Mouse (Mus musculus) hindbrain, embryonic 10.5 days (tissue): ENCODE results near the gene Trpv6. TPM values are rescaled to one million over a fixed set of nuclear protein-coding genes. Genes with fewer than 3 reads are reported as not detected.

Source experiments
- DNase-seq: peaks from one replicate; pipeline ENCODE4 v3.0.0-alpha.2; 2017; ENCODE audit warnings: low spot score
- H3K27ac ChIP-seq: fragments of 300-500 bp; sonication (generic); 2 replicates; pipeline ENCODE4 v1.5.1; 2016; ENCODE audit warnings: mild to moderate bottlenecking, moderate library complexity
- H3K27me3 ChIP-seq: fragments of 300-500 bp; sonication (generic); 2 replicates; pipeline ENCODE4 v1.6.1; 2016; ENCODE audit warnings: mild to moderate bottlenecking; ENCODE audit not compliant: poor library complexity, insufficient read depth, severe bottlenecking
- H3K36me3 ChIP-seq: fragments of 300-500 bp; sonication (generic); 2 replicates; pipeline ENCODE4 v1.6.1; 2016; ENCODE audit warnings: mild to moderate bottlenecking, moderate library complexity
- H3K4me1 ChIP-seq: fragments of 300-500 bp; sonication (generic); replicated peaks from 2 replicates; pipeline ENCODE4 v1.6.1; 2016; ENCODE audit warnings: mild to moderate bottlenecking
- H3K4me3 ChIP-seq: fragments of 300-500 bp; sonication (generic); 2 replicates; pipeline ENCODE4 v1.5.1; 2016; ENCODE audit warnings: mild to moderate bottlenecking, moderate library complexity
- H3K9me3 ChIP-seq: fragments of 300-500 bp; sonication (generic); 2 replicates; pipeline ENCODE4 v1.6.1; 2016; ENCODE audit warnings: mild to moderate bottlenecking, moderate library complexity
- WGBS: fragments of 180-500 bp; shearing (Covaris S2); methylation state at CpG from one replicate; pipeline ENCODE4 v1.1.7; 2016; 5-methylcytosine and 5-hydroxymethylcytosine counted together
- polyA plus RNA-seq: library from polyadenylated mRNA; unstranded; fragments of >200 nt; fragmentation: Nextera tagmentation; extraction: Ambion mirVana; gene quantifications from 2 replicates; pipeline ENCODE4 v1.2.1, GENCODE M21; 2016

The Trpv6 gene
- polyA plus RNA-seq, 1 experiment from 2014 or later, result 0.25 TPM

DNA sequence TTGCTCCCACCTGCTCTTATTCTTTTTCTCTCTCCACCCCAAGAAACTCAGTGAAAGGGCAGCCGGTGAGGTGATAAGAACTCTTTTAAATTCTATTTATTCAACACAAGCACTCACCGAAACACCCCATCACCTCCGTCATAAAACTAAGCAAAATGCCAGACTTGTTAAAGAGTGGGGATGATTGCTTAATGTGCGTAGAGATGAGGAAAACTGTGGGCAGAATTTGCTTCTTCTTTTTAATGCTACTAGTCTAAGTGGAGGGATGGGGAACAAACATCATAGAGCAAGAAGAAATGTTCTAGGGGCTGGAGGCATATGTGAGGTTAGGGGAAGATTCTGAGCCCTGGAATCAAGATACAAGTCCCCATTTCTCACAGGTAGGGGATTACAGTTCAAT lies 6.6 kb upstream of the Trpv6 start:
- 85% methylated on average over 4 of the region's 4 CpGs for whole genome bisulfite sequencing
- no peak overlapping the region for H3K4me3 ChIP-seq
- H3K9me3 ChIP-seq, result no peaks in the 10 kb centered on the region
- no peaks in the 10 kb centered on the region for H3K27me3 ChIP-seq
- H3K4me1 ChIP-seq, result no peaks in the 10 kb centered on the region
- no peak overlapping the region for H3K27ac ChIP-seq
- no peak for DNase-seq
- no peaks in the 10 kb centered on the region for H3K36me3 ChIP-seq

DNA sequence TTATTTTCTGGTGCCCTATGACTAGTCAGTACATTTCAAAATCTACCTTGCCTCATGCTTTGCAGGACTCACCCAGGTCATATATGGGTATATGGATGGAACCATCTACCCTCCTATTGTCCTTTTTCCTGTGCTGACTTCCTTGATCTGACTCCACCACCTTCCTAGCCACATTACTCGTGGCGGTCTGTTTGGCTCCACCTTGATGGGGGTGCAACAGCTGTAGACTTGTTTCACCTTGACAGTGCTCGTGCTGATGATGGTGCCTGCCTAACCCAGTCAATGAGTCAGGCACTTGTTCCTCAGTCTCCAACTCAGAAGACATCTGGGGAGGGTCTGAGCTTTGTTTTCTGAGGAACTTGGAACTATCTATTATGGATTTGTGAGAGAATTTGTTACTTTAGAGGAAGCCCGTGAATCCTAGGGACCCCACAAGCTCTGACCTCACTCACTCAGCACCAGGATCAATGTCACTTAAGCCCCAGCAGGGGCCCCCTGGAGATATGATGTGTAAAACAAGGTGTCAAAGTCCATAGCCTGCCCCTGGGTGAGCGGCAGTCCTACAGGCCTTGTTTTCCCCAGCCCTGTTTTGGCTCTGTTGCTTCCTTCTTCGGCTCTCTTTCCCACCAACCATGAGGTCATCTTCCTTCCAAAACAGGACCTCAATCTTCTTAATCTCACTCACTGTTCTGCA lies 5.1 kb upstream of the Trpv6 start:
- 78% methylated on average over 6 of the region's 6 CpGs for WGBS
- no peaks in the 10 kb centered on the region for H3K27me3 ChIP-seq
- no peaks in the 10 kb centered on the region for H3K4me1 ChIP-seq
- H3K9me3 ChIP-seq, result no peaks in the 10 kb centered on the region
- DNase-seq, result no peak
- no peaks in the 10 kb centered on the region for H3K36me3 ChIP-seq
- H3K27ac ChIP-seq, result no peak overlapping the region
- H3K4me3 ChIP-seq, result no peak overlapping the region

DNA sequence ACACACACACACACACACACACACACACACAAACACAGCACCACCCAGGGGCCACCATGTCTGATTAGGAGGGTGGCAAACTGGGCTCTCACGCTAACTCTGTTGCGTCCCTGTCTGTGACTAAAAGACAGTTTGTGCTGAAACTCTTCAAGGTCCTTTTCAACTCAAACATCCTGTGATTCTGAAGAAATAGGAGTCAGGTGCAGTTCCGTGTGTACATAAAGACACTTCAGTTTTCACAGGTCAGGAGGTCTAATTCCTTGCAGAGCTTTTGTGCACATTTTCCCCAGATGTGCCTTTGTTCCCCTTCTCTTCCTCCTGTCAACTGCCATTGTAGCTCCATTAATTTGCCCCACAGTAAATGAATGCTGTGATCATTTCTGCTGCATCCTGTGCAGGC lies 4.2 kb upstream of the Trpv6 start:
- Histone ChIP-seq H3K4me1 (0 out of 2 replicates have a peak, but pooled peaks cover 4% of the 10 kb centered on the region), H3K9me3 (no peaks in the 10 kb centered on the region), H3K4me3 (no peak overlapping the region), H3K27me3 (no peaks in the 10 kb centered on the region), H3K36me3 (no peaks in the 10 kb centered on the region), H3K27ac (no peak overlapping the region)
- DNase-seq, result no peak
- WGBS, result 69% methylated on average over 3 of the region's 3 CpGs

DNA sequence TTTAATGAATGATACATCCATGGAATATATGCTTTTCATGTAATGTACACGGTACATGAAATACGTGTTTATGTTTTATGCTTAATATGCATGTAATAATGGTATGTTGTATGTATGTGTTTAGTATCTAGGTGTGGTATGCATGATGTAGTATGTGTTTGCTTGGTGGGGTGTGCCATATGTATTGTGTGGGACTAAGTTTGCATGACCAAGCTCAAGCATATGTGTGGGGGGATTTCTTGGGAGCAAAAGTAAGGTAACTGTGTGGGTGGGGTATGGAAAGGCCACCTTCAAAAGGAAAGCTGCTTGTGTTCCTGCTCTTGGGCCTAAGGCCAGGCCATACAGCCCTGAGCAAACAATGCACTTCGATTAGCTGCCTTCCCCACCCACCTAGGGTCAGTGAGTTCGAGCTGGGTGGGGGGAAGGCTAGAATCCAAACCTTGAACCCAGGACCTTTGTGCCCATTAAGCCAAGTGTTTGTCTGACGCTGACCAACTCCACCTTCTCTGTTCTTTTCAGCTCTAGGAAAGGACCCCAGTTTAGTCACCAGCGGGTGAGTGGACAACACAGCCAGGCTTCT lies 1.8 kb upstream of the Trpv6 start:
- no peaks in the 10 kb centered on the region for H3K36me3 ChIP-seq
- H3K4me1 ChIP-seq, result 0 out of 2 replicates have a peak, but pooled peaks cover 8% of the 10 kb centered on the region
- no peak overlapping the region for H3K4me3 ChIP-seq
- no peaks in the 10 kb centered on the region for H3K9me3 ChIP-seq
- no peaks in the 10 kb centered on the region for H3K27me3 ChIP-seq
- no peak for DNase-seq
- H3K27ac ChIP-seq, result no peak overlapping the region
- 83% methylated on average over 6 of the region's 6 CpGs for WGBS

DNA sequence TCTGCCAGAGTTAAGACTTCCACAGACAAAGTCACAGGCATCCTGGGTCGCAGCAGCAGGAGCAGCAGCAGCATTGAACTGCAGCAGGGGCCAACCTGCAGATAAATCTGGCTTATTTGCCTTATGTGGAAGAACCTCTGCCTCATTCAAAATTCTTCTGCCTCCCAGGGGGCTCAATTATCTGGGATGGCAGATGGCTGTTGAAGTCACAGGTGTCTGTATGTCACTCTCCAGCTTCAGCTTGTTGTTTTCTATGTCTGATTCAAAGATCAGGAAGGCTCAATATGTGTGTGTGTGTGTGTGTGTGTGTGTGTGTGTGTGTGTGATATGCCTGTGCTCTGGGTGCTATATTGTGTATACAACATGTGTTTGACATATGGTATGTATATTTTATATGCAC lies 1.2 kb upstream of the Trpv6 start:
- Histone ChIP-seq H3K27ac (no peak overlapping the region), H3K4me3 (no peak overlapping the region), H3K36me3 (no peaks in the 10 kb centered on the region), H3K9me3 (no peaks in the 10 kb centered on the region), H3K4me1 (0 out of 2 replicates have a peak, but pooled peaks cover 8% of the 10 kb centered on the region), H3K27me3 (no peaks in the 10 kb centered on the region)
- DNase-seq, result no peak
- WGBS, result 25% methylated on average over 1 of the region's 1 CpGs

DNA sequence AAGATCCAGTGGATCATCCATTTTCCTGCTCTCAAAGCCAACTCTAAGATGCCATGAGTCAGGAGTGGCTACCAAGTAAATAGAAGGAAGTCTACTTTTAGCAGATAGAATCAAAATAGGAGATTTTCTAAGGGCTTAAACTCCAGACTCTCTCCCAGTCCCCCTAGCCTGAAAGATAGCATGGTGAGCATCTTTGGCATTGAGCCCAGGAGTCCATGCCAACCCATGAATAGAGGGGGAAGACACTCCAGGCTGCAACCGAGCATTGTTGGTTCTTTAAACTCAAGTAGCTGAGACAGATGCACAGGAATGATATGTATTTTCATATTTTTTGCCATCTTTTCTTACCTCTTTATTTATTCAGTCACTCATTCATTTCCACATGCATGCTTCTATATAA lies 994 bp downstream of the Trpv6 start:
- H3K4me1 ChIP-seq, result 0 out of 2 replicates have a peak, but pooled peaks cover 8% of the 10 kb centered on the region
- H3K27me3 ChIP-seq, result no peaks in the 10 kb centered on the region
- no peaks in the 10 kb centered on the region for H3K36me3 ChIP-seq
- DNase-seq, result no peak
- no peak overlapping the region for H3K4me3 ChIP-seq
- 61% methylated on average over 1 of the region's 1 CpGs for WGBS
- H3K27ac ChIP-seq, result no peak overlapping the region
- H3K9me3 ChIP-seq, result no peaks in the 10 kb centered on the region

DNA sequence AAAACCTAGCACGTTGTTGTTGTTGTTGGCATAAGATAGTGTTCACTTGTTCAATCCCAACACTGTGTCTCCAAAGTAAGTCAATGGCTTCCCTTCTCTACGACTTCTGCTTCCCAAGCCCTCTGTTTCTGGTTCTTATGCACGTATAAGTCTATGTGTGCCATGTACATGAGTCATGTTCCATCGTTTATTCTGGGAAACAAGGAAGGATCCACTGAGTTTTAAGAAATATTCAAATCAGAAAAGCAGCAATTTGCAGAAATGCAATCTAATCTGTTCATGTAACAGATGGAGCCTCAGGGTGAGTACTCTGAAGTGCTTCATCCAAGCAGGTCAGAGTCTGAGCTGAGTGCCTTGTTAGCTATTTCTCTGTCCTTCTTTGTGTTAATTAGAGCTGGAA lies 4.7 kb downstream of the Trpv6 start:
- H3K36me3 ChIP-seq, result no peaks in the 10 kb centered on the region
- no peaks in the 10 kb centered on the region for H3K9me3 ChIP-seq
- WGBS, result 87% methylated on average over 4 of the region's 4 CpGs
- H3K4me1 ChIP-seq, result 0 out of 2 replicates have a peak, but pooled peaks cover 8% of the 10 kb centered on the region
- no peaks in the 10 kb centered on the region for H3K27me3 ChIP-seq
- H3K27ac ChIP-seq, result no peak overlapping the region
- no peak for DNase-seq
- H3K4me3 ChIP-seq, result no peak overlapping the region

DNA sequence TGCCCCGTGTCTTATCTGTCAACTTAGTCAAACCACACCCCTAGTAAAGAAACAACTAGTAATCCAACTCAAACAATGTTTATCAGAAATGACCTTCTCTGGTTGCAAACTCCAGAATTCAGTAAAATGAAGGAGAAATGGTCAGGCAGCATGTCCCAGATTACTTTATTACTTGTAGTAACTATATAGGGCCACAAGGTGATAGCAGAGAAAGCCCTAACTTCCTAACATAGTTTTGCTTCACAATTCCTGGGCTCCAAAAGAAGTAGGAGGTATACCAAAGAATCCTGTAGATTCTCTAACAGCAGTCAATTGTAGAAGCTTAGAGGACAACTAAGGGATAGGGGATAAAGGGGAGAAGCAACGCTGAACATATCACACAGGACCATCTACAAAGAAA lies 5.4 kb downstream of the Trpv6 start:
- H3K4me3 ChIP-seq, result no peak overlapping the region
- no peaks in the 10 kb centered on the region for H3K36me3 ChIP-seq
- no peak for DNase-seq
- 81% methylated on average over 2 of the region's 2 CpGs for WGBS
- H3K27me3 ChIP-seq, result no peaks in the 10 kb centered on the region
- H3K27ac ChIP-seq, result no peak overlapping the region
- no peaks in the 10 kb centered on the region for H3K9me3 ChIP-seq
- 0 out of 2 replicates have a peak, but pooled peaks cover 4% of the 10 kb centered on the region for H3K4me1 ChIP-seq

DNA sequence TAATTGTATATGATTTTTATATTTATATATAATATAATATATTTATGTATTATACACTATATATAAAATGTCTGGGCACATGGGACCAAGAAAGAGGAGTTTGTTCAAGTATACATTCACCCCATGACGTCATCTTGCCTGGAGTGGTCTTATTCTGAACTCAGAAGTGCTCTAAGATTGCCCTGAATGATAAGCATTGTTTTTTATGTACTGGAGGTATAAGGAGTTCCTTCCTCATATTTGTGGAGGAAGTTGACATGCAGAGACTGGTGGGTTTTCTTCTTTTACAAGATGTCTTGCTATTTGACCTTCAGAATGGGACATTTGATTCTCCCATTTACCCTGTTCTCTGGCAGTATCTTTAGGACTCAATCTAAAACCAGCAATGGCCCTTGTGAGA lies 8.0 kb downstream of the Trpv6 start:
- H3K4me1 ChIP-seq, result no peaks in the 10 kb centered on the region
- H3K4me3 ChIP-seq, result no peak overlapping the region
- no peak for DNase-seq
- 80% methylated on average over 1 of the region's 1 CpGs for WGBS
- no peak overlapping the region for H3K27ac ChIP-seq
- no peaks in the 10 kb centered on the region for H3K27me3 ChIP-seq
- H3K9me3 ChIP-seq, result no peaks in the 10 kb centered on the region
- no peaks in the 10 kb centered on the region for H3K36me3 ChIP-seq

DNA sequence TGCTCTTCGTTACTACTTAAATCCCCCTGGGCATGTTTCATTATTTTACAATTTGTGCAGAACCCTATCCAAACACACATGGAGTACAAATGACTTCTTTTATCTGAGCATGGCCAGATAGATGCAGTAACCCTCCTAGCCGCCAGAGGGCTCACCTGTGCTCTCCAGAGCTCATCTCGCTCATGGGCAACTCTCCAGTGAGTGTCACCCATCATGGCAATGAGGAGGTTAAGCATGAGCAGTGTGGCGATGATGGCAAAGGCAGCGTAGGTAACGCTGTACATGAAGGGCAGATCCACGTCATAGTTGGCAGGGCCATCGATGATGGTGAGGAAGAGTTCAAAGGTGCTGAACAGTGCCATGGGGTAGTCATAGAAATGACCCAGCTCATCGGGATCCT lies 13.5 kb downstream of the Trpv6 start:
- no peak overlapping the region for H3K4me3 ChIP-seq
- no peaks in the 10 kb centered on the region for H3K27me3 ChIP-seq
- no peak overlapping the region for H3K27ac ChIP-seq
- no peaks in the 10 kb centered on the region for H3K9me3 ChIP-seq
- 63% methylated on average over 9 of the region's 9 CpGs for WGBS
- H3K36me3 ChIP-seq, result peaks cover 22% of the 10 kb centered on the region; the same call in 1 of the 2 replicates
- H3K4me1 ChIP-seq, result no peaks in the 10 kb centered on the region
- no peak for DNase-seq

DNA sequence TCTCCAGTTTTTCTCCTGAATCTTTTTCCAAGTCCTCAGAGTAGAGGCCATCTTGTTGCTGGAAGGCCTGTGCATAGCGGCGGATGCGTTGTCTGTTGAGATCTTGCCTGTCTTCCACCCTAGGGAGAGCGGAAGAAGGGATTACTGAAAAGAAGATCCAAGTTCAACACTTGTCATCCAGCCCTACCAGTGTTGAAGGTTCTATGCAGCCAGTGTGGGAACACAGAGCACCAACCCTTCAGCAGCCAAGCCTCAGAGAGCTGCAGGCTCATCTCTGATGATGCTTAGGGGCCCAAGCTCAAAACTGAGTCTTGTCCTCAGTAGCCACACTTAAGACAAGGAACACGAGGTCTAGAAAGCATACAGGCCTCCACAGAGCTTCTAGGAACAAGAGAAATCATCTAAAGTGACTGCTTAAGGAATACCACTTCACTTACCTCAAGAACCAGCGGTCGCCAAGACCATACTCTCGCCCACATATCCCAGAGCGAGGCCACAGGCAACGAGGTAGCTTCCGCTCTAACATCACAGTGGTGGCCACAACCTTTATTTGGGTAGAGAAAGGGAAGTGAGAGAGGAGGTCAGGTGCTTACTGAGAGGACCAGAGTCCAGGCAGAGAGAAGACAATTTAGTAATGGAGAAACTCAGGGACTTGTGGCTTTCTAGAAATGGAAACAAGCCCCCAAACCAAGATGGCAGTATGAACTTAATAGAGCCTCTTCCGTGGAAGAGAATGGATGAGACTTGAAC lies 14.8 kb downstream of the Trpv6 start:
- Histone ChIP-seq H3K27ac (no peak overlapping the region), H3K4me1 (no peaks in the 10 kb centered on the region), H3K4me3 (no peak overlapping the region), H3K36me3 (peaks cover 32% of the 10 kb centered on the region; the same call in 1 of the 2 replicates), H3K27me3 (no peaks in the 10 kb centered on the region), H3K9me3 (no peaks in the 10 kb centered on the region)
- no peak for DNase-seq
- WGBS, result 93% methylated on average over 12 of the region's 12 CpGs

DNA sequence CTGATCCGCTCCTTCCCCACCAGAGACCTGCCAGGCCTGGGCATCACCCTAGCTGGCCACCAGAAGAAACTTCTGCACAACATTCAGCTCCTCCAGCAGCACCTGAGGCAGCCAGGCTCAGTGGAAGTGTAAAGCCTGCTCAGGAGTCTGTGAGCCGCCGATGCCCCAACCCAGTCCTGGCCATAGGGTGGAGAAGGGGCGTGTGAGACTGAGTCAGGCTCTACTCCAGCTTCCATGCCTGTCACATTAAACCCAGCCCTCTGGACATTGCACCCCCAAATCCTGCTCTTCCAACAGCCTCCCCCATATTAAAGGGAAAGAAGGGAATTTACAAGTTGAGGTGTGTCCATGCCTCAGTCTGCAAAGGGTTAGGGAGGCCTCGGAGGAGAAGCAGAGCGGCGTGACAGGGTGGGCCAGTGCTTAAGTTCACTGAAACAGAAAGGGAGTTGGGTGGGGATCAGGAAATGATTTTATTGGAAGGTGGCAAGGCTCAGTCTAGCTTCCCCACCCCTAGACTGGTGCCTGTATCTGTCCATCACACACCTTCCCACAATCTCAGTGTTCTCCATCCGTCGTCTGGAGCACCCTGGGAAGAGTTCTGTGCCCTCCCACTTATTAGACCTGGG lies 15.9 kb downstream of the Trpv6 start:
- Histone ChIP-seq H3K4me3 (no peak overlapping the region), H3K9me3 (no peaks in the 10 kb centered on the region), H3K27me3 (no peaks in the 10 kb centered on the region), H3K4me1 (no peaks in the 10 kb centered on the region), H3K36me3 (peaks cover 35% of the 10 kb centered on the region; the same call in 1 of the 2 replicates), H3K27ac (no peak overlapping the region)
- WGBS, result 90% methylated on average over 9 of the region's 9 CpGs
- DNase-seq, result no peak

DNA sequence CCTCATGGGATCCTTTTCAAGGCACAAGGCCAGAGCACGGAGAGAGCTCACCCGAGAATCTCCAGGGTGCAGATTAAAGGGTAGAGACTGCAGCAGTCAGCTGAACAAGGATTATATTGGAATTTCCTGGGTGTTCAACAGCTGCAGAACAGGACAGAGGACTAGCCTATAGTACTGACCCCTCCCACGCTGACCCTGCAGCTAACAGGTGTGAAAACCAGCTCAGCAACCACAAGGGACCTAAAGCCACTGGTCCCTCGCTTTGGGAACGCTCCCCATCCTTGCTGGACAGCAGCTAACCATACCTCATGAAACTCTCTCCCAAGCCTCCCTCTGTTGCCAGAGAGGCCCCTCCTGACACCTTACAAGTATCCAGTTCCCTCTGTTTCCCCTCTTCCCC lies 28.6 kb downstream of the Trpv6 start:
- Histone ChIP-seq H3K27me3 (peaks cover 9% of the 10 kb centered on the region), H3K4me1 (peaks cover 12% of the 10 kb centered on the region), H3K36me3 (no peaks in the 10 kb centered on the region), H3K4me3 (no peak overlapping the region), H3K27ac (no peak overlapping the region), H3K9me3 (no peaks in the 10 kb centered on the region)
- WGBS, result 61% methylated on average over 5 of the region's 5 CpGs
- DNase-seq, result no peak
